Mouse (Mus musculus): ENCODE measurements at regions not wholly inside any gene's neighbourhood (a gene's known extent, or its start where the extent isn't known, plus 50 kb on each side); places are given as distances from the start of the nearest gene placed in this dataset.
"Not testable (repeated sequence)": the region's sequence is repeated elsewhere in the genome, so short reads cannot be mapped to it uniquely, and the experiment has no call there.

DNA sequence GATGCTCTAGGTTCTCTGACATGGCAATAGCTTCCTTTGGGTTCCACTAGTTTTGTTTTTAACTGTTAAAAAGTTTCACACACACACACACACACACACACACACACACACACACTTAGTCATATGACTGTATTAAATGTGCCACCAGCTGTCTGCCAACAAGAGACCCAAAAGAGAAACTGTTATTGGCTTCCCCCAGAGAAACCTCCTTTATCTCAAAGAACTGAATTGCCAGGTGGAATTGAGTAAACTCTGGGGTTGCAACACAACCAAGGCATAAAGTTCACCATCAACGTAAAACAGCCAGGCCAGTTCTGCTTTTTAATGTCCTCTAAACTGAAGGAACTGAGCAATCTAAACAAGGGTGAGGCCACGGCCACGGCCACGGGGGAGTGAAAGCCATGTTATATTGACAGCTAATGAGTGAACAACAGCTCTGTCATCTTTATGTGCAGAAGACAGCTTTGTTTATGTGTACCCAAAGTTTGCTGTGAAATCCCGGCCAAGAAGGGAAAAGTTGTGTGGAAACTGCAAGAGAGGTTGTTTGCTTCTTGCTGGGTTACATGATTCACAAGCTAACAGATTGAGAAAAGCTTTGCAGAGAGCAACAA, 69.3 kb downstream of the Btg1 start:
- in situ Hi-C loops (cut with MboI, MseI) = loop anchor here (5.0 kb wide), 1 partner anchor 59 kb away; no protein-coding TSS in a partner anchor

DNA sequence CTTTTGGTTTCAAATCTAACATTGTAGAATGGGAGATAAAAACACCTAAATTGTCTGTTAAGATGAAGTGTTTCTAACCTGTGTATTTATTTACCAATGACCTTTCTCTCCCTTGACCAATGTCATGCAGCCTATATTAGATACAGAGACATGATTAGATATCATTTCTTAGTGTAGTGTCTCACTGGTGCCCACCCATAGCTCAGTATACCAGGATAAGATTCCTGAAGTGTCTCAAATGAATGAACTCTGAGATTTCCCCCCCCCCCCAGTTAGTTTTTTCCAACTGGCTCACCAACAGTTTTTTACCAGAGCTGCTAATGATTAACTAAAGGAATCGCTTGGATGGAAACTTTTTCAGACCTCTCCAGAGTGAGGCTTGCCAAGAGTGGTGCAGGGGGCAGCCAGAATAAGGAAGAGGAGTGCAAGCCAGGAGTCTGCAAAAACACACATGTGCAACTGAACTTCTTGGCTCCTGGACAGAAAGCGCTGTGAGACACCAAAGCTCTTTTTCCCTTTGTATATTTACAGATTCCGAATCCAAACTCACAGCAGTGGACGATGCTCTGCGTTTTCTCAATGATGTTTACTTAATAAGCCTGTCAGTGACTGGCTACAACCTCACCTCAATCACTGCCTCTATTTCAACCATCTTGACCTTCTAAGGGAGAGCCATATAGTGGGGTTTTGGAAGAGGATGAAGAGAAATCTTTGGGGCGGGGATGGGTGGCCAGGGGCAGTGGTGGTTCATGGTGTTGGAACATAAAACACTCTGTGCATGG, 70.0 kb downstream of the Btg1 start:
- in situ Hi-C loops (cut with MboI, MseI) = loop anchor here (5.0 kb wide), 1 partner anchor 60 kb away; no protein-coding TSS in a partner anchor

DNA sequence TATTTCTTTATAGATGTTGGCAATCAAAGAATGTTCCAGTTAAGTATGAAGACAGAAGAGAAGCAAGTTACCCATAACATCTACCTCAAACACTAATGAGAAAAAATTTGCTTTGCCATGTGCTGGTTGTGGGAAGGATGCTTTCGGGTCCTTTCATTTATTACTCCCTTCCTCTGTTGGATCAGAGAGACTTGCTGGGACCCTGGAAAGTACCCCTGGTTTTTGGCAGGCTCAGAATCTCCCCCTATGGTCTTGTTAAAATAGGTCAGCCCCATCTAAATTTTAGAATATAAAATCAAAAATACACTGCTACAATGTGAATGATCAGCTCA, 70.6 kb downstream of the Btg1 start:
- in situ Hi-C loops (cut with MboI, MseI) = loop anchor here (5.0 kb wide), 1 partner anchor 60 kb away; no protein-coding TSS in a partner anchor

DNA sequence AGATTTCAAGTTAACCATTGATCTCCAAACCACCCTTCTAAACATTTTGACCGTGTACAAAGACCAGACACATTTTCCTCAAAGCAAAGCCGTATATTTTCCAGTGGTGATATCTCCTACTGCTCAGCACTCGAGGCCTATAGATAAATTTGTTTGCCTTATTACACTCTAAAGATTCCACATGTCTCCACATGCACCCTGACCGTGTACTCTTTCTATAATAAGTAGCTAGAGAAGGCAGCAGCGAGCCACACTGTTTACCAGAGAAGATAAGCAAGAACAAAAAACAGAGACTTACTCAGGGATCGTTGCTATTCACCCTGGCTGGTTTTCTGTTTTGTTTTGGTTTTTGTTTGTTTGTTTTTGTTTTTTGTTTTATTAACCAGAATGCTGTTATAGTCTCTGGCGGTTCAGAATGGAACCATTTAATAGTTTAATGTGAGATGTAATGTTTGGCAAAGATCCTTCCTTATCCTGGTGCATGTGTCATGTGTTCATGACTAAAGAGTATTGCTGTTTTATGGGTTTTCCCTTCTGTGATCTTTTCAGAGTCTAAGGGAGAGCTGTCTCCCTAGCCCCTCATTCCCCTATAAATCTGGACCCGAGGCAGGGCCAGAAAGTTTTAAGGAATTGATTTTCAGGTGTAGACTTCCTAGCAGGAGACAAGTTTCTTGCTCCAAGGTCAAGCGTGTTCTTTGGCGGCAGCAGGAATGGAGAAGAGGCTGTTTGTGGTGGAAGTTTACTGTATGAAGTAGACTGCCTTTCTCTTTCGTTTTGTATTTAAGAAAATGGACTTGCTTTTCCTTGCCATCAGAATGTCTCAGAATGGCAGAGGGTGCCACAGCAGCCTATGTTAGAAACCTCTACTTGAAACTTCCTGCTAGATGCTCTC, 73.4 kb downstream of the Btg1 start:
- in situ Hi-C loops (cut with MboI, MseI) = loop anchor here (5.0 kb wide), 1 partner anchor 63 kb away; no protein-coding TSS in a partner anchor

DNA sequence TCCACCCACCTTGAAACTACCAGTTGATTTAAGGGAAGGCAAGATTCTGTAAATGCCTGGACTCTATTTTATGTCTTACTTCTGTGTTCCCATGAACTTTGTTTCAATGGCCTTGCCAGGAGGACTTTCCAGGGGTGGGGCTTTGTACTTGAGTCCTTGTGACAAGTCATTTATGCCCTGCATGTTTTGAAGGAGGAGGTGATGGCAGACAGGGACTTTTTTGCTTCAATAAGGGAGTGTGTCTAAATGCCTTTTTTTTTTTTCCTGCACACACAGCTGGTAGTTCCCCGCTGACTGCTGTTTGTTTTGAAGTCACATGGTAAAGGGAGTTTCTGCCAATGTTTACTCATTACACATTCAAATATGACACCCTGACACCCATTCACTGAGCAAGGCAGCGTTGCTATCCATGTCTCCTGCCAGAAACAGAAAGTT, 74.1 kb downstream of the Btg1 start:
- in situ Hi-C loops (cut with MboI, MseI) = no loop called here

DNA sequence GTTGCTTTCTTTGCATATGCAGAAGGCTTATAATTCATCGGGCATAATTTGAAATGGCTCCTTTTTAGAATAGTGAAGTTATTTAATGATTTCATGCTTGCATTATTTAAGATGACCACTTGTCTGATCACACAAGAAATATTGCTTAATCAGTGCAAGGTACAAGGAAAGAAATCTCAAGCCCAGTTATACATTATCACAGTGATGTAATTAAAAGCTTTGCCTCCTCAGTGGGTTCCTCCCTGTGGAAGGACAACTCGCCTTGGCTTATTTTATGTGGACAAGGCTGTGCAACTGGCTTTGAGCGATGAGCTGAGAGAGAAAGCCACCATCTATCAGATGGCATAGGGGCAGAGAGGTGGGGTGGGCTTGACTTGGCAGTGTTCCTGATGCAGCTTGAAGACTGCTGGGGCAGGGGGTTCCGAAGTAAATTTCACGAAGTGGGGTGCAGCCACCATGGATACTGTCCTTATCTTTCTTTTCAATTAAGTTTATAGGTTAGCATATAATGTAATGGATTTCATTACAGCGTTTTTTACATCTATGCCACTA, 74.6 kb downstream of the Btg1 start:
- in situ Hi-C loops (cut with MboI, MseI) = no loop called here

DNA sequence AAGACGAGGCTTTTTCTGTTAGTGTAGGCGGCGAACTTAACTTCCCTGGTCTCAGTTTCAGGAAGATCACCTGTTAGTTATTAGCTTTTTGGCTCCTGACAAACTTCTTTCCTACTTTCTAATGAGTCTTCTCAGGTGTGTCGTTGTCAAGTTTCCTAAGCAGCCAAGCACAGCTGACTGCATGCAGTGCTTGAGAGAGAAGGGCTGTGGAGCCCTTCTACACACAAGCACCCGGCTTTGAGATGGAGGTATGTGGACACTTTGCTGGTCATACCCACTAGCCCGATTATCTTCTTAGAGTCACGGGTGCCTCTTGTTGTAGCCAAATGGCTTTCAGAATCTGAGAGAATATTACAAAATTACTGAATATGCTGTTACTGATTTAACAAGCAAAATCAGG, 76.0 kb downstream of the Btg1 start:
- in situ Hi-C loops (cut with MboI, MseI) = no loop called here

DNA sequence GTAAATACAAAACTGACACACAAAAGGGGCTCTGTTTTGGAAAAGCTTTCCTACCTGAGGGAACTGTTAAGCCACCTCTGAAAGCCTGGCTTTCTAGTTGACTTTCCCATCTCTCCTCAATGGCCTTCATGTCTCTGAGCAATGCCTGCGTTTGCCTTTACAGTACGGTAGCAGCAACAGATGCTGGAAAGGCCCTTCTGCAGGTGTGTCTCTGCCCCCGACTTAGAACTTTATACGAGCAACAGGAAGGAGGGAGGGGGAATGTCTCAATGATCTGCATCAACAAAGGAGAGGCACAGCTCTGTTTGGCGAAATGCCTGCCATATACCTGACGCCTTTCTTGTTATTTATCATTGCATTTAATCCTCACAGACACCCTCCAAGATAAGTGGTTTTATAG, 77.0 kb downstream of the Btg1 start:
- in situ Hi-C loops (cut with MboI, MseI) = no loop called here

DNA sequence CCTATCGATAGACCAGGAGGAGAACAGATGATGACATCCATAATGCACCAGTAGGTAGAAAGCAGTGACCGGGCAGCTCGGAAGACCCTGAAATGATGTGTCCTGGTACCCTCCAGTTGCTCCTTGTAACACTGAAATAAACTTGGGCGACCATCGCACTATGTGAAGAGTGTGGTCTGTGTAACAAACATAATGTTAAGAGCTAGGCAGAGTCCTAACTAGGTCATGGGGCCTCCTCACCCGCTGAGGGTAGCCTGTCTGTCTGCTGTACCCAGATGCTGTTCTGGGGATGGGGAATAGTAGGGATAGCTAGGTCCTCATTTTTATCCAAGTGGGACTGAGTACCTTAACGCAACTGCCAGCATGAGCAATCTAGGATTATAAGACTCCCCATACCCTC, 79.8 kb downstream of the Btg1 start:
- in situ Hi-C loops (cut with MboI, MseI) = loop anchor here (5.0 kb wide), 1 partner anchor 56 kb away; no protein-coding TSS in a partner anchor

DNA sequence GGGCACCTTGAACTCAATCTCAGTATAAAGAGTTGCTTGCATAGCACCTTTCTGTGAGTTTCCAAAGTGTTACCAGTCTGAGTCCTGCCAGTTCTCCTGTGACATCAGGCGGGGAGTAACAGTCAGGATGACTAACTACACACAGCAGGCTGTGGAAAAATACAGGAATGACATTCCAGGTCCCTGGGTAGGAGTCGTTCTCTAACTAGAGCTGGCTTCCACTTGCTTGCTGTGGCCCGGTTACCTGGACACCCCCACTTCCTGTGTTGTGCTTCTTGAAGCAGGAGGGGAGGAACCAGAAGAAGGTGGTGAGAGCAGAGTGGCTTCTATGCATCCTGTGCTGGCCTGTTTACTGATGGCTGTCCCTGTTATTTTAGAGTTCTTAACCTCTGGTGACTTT, 81.0 kb downstream of the Btg1 start:
- in situ Hi-C loops (cut with MboI, MseI) = loop anchor here (5.0 kb wide), 1 partner anchor 55 kb away; no protein-coding TSS in a partner anchor

DNA sequence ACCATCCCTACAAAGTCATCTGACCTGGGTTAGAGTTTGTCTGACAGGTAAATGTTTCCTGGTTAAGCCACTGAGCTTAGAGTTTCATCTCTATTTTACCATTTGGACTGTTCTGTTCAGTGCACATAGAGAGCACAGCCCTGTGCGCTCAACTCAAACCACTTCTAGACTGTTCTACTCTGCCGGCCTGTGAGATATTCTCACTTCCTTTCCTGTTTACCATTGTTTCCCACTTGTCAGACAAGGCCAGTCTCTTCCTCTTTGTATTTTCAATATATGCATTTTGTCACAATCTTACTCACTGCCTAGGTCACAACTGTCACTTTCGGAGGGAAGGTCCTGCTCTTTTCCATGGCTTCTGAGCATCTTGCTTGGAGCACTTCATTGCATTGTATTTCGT, 89.8 kb downstream of the Btg1 start:
- in situ Hi-C loops (cut with MboI, MseI) = no loop called here

DNA sequence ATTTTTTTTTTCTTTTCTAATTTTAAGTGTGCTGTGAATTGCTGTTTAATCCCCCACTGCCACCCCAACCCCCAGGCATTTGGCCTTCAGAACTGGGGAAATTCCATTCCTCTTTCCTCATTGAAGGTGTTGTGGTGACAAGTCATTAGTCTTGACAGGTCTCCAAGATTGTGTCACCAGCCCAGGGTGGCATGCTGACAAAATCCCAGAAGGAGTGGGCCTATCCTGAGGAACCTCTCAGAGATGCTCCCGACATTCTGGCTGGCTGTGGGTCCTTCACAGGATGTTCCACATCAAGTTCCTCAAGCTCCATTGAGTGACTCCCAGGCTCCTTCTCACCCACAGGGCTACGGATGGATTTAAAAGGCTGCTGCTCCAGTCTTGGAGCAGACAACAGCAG, 91.7 kb downstream of the Btg1 start:
- in situ Hi-C loops (cut with MboI, MseI) = no loop called here

DNA sequence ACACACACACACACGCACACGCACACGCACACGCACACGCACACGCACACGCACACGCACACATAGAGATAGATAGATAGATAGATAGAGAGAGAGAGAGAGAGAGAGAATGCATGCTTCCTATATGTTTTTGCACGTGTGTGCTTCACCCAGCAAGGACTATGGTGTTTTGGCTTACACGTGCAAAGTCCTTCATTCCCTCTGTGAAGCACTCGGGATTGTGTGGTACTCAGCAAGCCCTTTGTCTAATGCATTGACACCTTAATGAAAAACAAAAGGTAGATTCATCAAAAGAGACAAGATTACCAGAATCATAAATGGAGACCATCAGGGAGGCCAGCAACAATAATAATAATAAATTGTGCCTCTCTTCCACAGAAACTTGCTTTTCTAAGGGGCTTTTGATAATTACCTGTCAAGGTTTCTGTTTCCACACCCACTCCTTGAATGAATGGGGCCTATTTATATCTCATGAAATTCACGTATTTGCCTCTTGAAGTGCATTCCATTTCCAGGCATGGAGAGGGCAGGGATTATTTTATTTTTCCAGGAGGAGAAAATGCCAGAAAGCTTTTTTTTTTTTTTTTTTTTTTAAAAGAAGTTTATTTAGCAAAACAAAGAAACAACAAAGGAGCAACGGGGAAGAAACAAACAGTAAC, 93.0 kb downstream of the Btg1 start:
- in situ Hi-C loops (cut with MboI, MseI) = no loop called here

DNA sequence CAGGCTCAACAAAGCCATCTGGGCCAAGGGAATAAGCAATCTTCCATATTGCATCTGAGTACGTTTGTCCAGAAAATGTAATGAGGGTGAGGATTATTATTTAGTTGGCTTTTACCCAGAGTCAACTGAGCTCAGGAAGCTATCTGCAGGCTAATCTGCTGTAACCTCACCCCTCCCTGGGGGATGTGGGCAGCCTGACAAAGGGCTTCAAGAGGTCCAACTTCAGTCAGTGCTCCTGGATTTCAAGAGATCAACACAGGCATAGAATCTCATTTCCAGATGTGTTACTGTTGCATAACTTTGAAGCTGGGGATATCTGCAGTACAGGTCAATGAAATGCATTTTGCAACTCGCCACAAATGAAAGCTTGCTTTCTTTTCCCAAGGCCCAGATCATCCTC, 95.2 kb downstream of the Btg1 start:
- in situ Hi-C loops (cut with MboI, MseI) = no loop called here

DNA sequence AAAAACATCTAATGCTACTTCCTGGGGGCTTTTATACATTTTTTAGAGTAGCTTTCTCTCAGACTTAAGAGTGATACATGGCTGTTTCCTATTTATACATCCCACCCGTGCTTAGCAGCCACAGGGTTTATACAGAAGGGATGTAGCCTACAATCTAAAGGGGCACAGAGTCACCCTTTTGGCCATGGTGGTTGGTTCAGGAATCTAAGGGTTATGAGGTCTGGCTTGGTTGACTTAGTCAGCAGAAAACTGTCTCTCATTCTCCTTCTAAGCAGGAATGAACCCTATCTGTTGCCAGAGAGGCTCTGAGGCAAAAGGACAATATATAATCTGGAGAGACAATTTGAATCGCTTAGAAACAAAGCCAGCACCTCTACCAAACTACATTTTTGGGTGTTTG, 97.9 kb downstream of the Btg1 start:
- in situ Hi-C loops (cut with MboI, MseI) = no loop called here

DNA sequence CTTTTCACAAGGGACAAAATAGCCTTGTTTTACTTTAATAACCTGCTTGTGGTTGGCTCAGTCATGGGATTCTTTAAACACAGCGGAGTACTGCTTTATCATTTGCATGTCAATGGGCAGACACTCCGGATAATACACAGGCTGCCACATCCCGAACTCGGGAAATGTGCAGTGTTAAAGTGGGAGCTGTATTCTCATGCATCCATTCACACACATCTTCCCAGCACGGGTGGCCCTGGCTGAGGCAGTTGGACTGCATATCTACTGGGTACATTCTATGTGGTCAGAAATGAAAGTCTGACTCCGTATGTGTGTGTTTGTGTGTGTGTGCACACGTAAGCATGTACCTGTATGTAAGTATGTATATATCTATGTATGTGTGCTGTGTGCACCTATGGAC, 100.5 kb downstream of the Btg1 start:
- in situ Hi-C loops (cut with MboI, MseI) = no loop called here

DNA sequence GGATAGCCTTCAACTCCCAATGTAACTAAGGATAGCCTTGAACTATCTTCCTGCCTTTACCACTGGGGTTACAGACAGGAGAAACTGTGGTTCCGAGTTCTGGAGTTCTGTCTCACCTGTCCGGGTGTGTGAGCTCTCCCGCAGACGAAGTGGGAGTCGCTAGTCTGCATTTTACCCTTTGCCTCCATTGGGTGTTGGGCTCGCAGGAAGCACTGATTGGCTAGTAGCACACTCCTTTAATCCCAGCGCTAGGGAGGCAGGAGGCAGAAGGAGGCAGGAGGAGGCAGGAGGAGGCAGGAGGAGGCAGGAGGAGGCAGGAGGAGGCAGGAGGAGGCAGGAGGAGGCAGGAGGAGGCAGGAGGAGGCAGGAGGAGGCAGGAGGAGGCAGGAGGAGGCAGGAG, 101.9 kb downstream of the Btg1 start:
- in situ Hi-C loops (cut with MboI, MseI) = not testable (repeated sequence)

DNA sequence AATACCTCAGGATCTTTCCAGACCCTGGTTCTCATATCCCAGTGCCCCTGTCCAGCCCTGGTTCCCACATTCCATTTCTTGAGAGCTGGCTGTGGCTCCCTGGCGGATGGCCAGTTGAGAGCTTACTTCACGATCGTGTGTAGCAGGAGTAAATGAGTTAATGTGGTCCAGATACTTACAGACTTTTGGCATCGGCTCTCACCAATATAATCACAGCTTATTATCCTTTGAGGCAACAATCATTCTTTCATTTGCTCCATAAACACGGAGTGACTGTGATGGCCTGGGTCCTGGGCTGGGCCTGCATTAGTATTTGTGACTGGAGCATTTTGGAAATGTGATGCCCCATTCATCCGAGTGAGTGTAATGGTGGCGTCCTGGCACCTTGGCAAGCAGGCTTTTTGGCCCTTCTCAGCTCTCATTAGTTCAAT, 103.5 kb downstream of the Btg1 start:
- in situ Hi-C loops (cut with MboI, MseI) = no loop called here

DNA sequence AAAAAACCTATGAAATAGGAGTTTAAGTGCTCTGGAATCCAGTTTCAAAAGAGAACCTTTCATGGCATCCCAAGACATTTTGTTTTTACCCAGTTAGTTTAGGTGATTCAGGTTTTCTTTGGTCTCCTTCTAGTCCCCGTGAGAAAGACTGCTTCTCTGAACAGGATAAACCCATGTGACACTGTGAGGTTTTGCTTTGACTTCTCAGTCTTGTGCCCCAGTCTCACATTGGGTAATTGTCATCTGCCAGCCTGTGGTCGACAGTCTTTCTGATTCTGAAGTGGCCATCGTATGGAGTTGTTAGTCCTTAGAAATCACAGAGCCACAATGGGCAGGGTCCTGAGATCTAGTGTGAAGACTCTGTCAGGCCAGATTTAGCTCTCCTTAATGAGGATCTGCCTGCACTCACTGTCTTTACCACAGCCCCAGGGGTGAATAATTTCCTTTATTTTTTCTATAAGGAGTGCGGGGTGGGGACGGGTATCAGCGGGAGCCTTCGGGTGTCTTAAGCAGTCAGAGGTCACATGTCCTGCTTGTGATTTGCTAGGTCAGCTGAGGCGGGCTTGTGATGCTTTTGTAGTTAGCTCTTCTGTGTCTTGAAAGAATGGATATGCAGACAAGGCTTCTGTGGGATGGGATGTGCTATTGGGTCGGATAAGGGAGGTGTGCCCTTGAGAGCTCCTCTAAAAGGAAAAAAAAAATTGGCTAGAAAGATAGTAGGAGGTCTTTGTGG, 104.3 kb downstream of the Btg1 start:
- in situ Hi-C loops (cut with MboI, MseI) = no loop called here

DNA sequence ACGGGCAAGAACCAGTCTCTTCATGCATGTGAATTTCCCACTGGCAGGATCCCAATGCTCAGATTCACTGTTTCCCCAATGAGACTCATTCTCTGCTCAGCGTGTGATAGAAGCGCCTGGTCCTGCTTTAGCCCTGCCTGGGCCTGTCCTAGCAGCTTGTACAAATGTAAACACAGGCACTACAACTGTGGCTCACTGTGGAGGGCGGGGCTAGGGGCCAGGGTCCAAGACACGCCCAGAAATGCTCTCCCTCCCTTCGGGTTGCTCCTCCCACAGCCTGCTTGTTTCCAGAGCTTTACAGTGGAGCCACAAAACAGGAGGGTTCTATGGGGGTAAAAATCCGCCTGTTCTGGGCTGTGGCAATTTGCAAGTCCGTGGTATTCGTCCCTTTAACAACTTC, 105.7 kb downstream of the Btg1 start:
- in situ Hi-C loops (cut with MboI, MseI) = no loop called here

DNA sequence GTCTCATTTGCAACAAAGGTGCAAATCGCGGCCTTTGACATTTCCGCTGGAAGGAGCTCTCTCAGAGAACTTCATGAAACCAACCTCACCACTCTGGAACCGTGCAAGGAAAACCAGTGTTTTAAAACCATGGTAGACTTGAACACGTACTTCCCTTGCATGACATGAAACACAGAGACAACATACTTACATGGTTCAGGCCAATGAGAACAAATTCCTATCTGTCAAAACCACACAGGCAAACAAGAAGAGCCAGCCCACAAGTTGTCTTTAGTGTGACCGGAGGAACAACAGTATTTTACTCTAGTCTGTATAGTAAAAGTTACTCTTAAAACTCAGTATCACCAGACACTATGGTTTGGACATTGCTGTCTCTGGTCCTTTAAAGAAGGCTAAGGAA, 106.3 kb downstream of the Btg1 start:
- in situ Hi-C loops (cut with MboI, MseI) = no loop called here
